Mouse (Mus musculus): Measurements from ENCODE around the gene Abtb2. TPM values are rescaled to one million over a fixed set of nuclear protein-coding genes. Genes with fewer than 3 reads are reported as not detected.
A peak's percentile ranks its signal among the peaks of the same experiment; 100 is the strongest.

The Abtb2 gene
- polyA plus RNA-seq, 1 experiment from 2014 or later = 10.8 TPM

GRCm38 (mm10) chr2:103566713-103567521 is 807 bp downstream of the Abtb2 start:
- WGBS = 1% methylated on average over 79 of the region's 79 CpGs
- H3K4me3 ChIP-seq (replicated peaks) = peak overlapping the region; percentile 68
- H3K4me1 ChIP-seq = peaks cover 40% of the 10 kb centered on the region
- H3K9ac ChIP-seq (replicated peaks) = peak overlapping the region; percentile 65
- H3K36me3 ChIP-seq = no peaks in the 10 kb centered on the region
- peak overlapping the region; percentile 100 for H3K4me2 ChIP-seq
- no peaks in the 10 kb centered on the region for H3K9me3 ChIP-seq (replicated peaks)
- H3K27ac ChIP-seq (replicated peaks) = peak overlapping the region; percentile 79
- H3K27me3 ChIP-seq (replicated peaks) = peaks cover 17% of the 10 kb centered on the region
- peak; percentile 25; the same call in 1 of the 2 replicates for ATAC-seq (ENCODE audit: low FRiP score)

GRCm38 (mm10) chr2:103568161-103568560 is 2.1 kb downstream of the Abtb2 start:
- ATAC-seq (ENCODE audit: low FRiP score) = no peak
- no peak overlapping the region for H3K27ac ChIP-seq (replicated peaks)
- peak overlapping the region; percentile 31; the same call in 1 of the 2 replicates for H3K9ac ChIP-seq (replicated peaks)
- H3K4me1 ChIP-seq = peaks cover 40% of the 10 kb centered on the region
- 31% methylated on average over 7 of the region's 7 CpGs for WGBS
- peak overlapping the region; percentile 68 for H3K4me3 ChIP-seq (replicated peaks)
- no peaks in the 10 kb centered on the region for H3K36me3 ChIP-seq
- H3K27me3 ChIP-seq (replicated peaks) = peaks cover 5% of the 10 kb centered on the region
- H3K4me2 ChIP-seq = peak overlapping the region; percentile 100
- H3K9me3 ChIP-seq (replicated peaks) = no peaks in the 10 kb centered on the region

DNA sequence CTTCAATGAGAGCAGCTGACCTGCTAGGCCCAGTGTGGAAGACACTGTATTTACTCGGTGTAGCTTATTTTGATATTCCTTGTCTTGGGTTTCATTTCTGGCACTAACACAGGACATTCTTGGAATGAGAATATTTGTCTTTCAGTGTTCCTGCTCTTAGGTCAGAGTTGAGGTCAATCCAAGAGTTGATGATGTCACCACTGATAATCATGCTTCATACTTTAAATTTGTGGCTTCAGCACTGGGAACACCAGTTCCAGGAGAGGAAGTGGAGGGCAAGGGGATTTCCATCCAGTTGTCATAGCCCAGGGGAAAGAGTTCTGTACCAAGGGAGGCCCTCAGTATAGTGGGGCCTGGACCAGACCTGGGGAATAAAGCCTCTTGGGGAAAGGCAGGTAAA is 3.6 kb downstream of the Abtb2 start:
- WGBS = 64% methylated on average over 1 of the region's 1 CpGs
- no peaks in the 10 kb centered on the region for H3K36me3 ChIP-seq
- H3K9ac ChIP-seq (replicated peaks) = no peak overlapping the region; the same call in 1 of the 2 replicates
- no peaks in the 10 kb centered on the region for H3K9me3 ChIP-seq (replicated peaks)
- H3K27ac ChIP-seq (replicated peaks) = no peak overlapping the region
- H3K4me3 ChIP-seq (replicated peaks) = no peak overlapping the region
- ATAC-seq (ENCODE audit: low FRiP score) = no peak
- H3K27me3 ChIP-seq (replicated peaks) = no peaks in the 10 kb centered on the region
- H3K4me1 ChIP-seq = peaks cover 39% of the 10 kb centered on the region
- peak overlapping the region; percentile 100 for H3K4me2 ChIP-seq

- ATAC-seq (ENCODE audit: low FRiP score) = no peak
- no peak overlapping the region for H3K9ac ChIP-seq (replicated peaks)
- H3K36me3 ChIP-seq = no peaks in the 10 kb centered on the region
- no peak overlapping the region for H3K4me3 ChIP-seq (replicated peaks)
- H3K27ac ChIP-seq (replicated peaks) = no peak overlapping the region
- H3K4me2 ChIP-seq = no peak overlapping the region
- H3K9me3 ChIP-seq (replicated peaks) = no peaks in the 10 kb centered on the region
- peaks cover 17% of the 10 kb centered on the region for H3K4me1 ChIP-seq
- 89% methylated on average over 2 of the region's 2 CpGs for WGBS
- no peaks in the 10 kb centered on the region for H3K27me3 ChIP-seq (replicated peaks)
These were observed 6.2 kb downstream of the Abtb2 start for GRCm38 (mm10) chr2:103572354-103572753.

DNA sequence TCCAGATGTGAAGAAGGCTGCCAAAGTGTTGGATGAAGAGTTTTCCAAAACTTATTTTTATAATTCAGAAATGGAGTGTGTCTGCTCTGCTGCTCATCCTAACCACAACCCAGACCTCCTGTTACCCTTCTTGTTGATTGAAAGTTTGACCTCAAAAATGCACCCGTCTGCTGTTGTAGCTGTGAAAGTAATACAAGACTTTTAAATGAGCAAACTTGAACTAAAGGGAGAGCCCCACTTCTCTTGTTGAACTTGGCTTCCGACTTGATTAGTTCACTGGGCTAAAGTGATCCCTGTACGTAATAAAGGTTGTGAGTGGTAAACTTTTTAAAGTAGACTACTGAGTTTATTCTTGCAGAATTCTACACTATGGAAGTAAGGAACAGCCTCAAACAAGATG is 10.3 kb downstream of the Abtb2 start:
- peaks cover 12% of the 10 kb centered on the region for H3K4me1 ChIP-seq
- 87% methylated on average over 3 of the region's 3 CpGs for WGBS
- no peak for ATAC-seq (ENCODE audit: low FRiP score)
- H3K4me2 ChIP-seq = no peak overlapping the region
- H3K9ac ChIP-seq (replicated peaks) = no peak overlapping the region
- no peaks in the 10 kb centered on the region for H3K27me3 ChIP-seq (replicated peaks)
- no peaks in the 10 kb centered on the region for H3K9me3 ChIP-seq (replicated peaks)
- no peak overlapping the region for H3K4me3 ChIP-seq (replicated peaks)
- no peaks in the 10 kb centered on the region for H3K36me3 ChIP-seq
- H3K27ac ChIP-seq (replicated peaks) = no peak overlapping the region

- Histone ChIP-seq H3K4me1 (peaks cover 18% of the 10 kb centered on the region), H3K4me2 (no peak overlapping the region), H3K9me3 (replicated peaks) (no peaks in the 10 kb centered on the region), H3K4me3 (replicated peaks) (no peak overlapping the region), H3K27me3 (replicated peaks) (no peaks in the 10 kb centered on the region), H3K9ac (replicated peaks) (no peak overlapping the region), H3K27ac (replicated peaks) (no peak overlapping the region), H3K36me3 (no peaks in the 10 kb centered on the region)
- no peak for ATAC-seq (ENCODE audit: low FRiP score)
- WGBS = 83% methylated on average over 7 of the region's 7 CpGs
These were observed 11.9 kb downstream of the Abtb2 start for GRCm38 (mm10) chr2:103577752-103578662.

DNA sequence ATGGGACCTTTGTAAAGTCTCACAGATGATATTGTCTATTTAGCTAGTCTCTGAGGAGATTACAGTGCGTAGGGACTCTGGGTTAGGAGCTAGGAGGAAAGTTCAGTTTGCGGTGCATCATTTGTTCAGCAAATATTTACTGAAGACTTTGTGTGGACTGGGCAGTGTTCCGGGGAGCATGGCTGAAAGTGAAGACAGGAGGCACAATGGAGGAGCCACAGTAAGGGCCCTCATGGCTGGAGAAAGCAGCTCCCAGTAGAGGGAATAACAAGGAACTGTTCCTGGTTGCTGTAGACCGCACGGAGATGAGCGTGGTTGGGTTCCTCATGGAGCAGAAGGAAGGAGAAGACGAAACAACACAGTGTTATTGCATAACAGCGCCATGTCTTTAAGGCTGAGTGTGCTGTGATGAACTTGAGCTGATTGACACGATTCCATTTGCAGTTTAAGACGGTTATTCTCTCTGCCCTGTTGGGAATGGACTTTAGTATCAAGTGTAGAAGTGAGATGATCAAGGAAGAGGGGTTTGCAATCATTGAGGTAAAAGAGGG is 12.6 kb downstream of the Abtb2 start:
- H3K4me2 ChIP-seq = no peak overlapping the region
- H3K4me3 ChIP-seq (replicated peaks) = no peak overlapping the region
- no peak overlapping the region for H3K9ac ChIP-seq (replicated peaks)
- no peaks in the 10 kb centered on the region for H3K36me3 ChIP-seq
- H3K27ac ChIP-seq (replicated peaks) = no peak overlapping the region
- WGBS = 93% methylated on average over 10 of the region's 10 CpGs
- peaks cover 18% of the 10 kb centered on the region for H3K4me1 ChIP-seq
- no peak for ATAC-seq (ENCODE audit: low FRiP score)
- no peaks in the 10 kb centered on the region for H3K9me3 ChIP-seq (replicated peaks)
- no peaks in the 10 kb centered on the region for H3K27me3 ChIP-seq (replicated peaks)

- Histone ChIP-seq H3K9me3 (replicated peaks) (no peaks in the 10 kb centered on the region), H3K4me1 (peaks cover 18% of the 10 kb centered on the region), H3K4me3 (replicated peaks) (no peak overlapping the region), H3K9ac (replicated peaks) (no peak overlapping the region), H3K27ac (replicated peaks) (no peak overlapping the region; the same call in 1 of the 2 replicates), H3K27me3 (replicated peaks) (no peaks in the 10 kb centered on the region), H3K4me2 (no peak overlapping the region), H3K36me3 (no peaks in the 10 kb centered on the region)
- ATAC-seq (ENCODE audit: low FRiP score) = no peak
- 72% methylated on average over 8 of the region's 8 CpGs for WGBS
These were observed 14.6 kb downstream of the Abtb2 start for GRCm38 (mm10) chr2:103580756-103581155.

DNA sequence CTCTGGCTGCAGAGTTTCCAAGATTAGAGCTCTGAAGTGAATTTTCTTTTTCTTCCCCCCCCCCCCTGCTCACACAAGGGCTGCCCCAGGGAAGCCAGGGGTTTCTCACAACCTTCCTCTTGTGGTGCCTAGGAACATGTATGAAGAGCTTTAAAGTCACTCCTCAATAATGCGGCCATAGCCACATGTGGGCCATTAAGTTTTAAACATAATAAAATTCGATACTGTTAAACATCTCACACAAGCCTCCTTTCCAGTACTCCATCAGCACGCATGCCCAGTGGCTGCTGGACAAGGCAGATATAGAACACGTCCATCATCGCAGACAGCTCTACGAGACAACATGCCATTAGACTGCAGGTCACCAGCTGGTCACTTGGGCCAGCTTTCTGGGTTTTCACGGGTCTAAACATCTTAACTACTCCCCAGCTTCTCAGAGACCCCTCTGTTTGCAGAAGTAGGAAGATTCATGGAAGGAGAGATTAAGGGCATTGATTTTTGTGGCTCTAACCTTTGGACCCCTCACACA is 15.3 kb downstream of the Abtb2 start:
- 56% methylated on average over 7 of the region's 7 CpGs for WGBS
- Histone ChIP-seq H3K9me3 (replicated peaks) (no peaks in the 10 kb centered on the region), H3K4me2 (no peak overlapping the region), H3K4me1 (peaks cover 18% of the 10 kb centered on the region), H3K27ac (replicated peaks) (no peak overlapping the region), H3K36me3 (no peaks in the 10 kb centered on the region), H3K4me3 (replicated peaks) (no peak overlapping the region), H3K9ac (replicated peaks) (no peak overlapping the region), H3K27me3 (replicated peaks) (no peaks in the 10 kb centered on the region)
- no peak; the same call in 1 of the 2 replicates for ATAC-seq (ENCODE audit: low FRiP score)

DNA sequence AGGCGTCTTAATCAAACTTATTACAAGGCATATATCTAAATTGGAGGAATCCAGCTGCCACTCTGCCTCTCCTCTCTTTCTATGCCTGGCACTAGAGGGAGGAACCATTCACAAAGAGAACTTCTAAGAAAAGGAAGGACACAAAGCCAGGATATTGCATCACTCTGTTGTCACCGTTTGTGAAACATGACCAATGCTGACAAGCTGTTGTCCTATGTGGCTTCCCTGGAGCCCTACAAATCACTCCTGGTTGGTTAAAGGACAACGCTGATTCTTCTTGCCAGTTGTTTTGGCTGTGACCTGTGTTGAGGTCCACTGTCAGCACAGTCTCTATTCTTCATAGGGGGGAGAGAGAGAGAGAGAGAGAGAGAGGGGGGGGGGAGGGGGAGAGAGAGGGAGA is 17.2 kb downstream of the Abtb2 start:
- WGBS = 44% methylated on average over 3 of the region's 3 CpGs
- H3K9ac ChIP-seq (replicated peaks) = no peak overlapping the region
- no peaks in the 10 kb centered on the region for H3K9me3 ChIP-seq (replicated peaks)
- H3K27ac ChIP-seq (replicated peaks) = no peak overlapping the region
- no peaks in the 10 kb centered on the region for H3K27me3 ChIP-seq (replicated peaks)
- no peak overlapping the region for H3K4me2 ChIP-seq
- no peaks in the 10 kb centered on the region for H3K36me3 ChIP-seq
- peaks cover 18% of the 10 kb centered on the region for H3K4me1 ChIP-seq
- no peak for ATAC-seq (ENCODE audit: low FRiP score)
- no peak overlapping the region for H3K4me3 ChIP-seq (replicated peaks)

DNA sequence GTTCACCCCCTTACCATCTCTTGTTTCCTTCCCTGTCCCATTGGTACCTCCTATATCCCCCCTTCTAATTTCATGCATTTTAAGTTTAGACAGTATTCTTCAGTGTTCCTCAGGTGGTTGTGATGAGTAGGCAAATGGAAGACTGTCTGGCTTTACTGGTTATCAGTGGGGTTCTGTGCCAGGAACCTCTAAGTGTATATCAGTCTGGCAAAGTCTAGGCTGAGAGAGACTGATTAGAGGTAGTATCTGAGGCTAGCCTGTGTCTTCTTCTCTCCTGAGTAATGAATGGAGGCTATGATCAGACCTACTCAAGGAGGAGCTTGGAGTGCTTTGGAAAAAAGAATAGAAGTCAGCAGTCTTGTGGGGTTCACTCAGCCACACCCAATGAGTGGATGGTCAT is 18.0 kb downstream of the Abtb2 start:
- Histone ChIP-seq H3K4me3 (replicated peaks) (no peak overlapping the region), H3K9ac (replicated peaks) (no peak overlapping the region), H3K9me3 (replicated peaks) (no peaks in the 10 kb centered on the region), H3K27me3 (replicated peaks) (no peaks in the 10 kb centered on the region), H3K4me1 (peaks cover 22% of the 10 kb centered on the region), H3K4me2 (no peak overlapping the region), H3K36me3 (no peaks in the 10 kb centered on the region), H3K27ac (replicated peaks) (no peak overlapping the region)
- no peak for ATAC-seq (ENCODE audit: low FRiP score)
